Comparison of ENCODE assay signal across 7 mouse cellular contexts in genomic region chr4:123162305-123162917, GRCm38 (mm10). TPM values are rescaled to one million over a fixed set of nuclear protein-coding genes. Genes with fewer than 3 reads are reported as not detected.
DNase-seq lines count a peak whose midpoint lies in the region; ATAC-seq and TF ChIP-seq lines count a peak whose summit lies in the region.

No protein-coding gene starts in this region.

- peak; percentile 5 for DNase-seq in lung, embryonic 14.5 days
- DNase-seq in lung, postnatal 4 days: no peak
- DNase-seq in liver, embryonic 13.5 days: no peak
- peak; percentile 16 for DNase-seq in stomach, postnatal 0 days (ENCODE audit: low spot score)
- no peak for DNase-seq in left cerebral cortex, adult 18-20 months (ENCODE audit: low spot score in 2 of 2)
- DNase-seq in right cerebral cortex, postnatal 10 days (ENCODE audit: low spot score in 2 of 2): no peak

- no peak for ATAC-seq in lung, embryonic 14.5 days (ENCODE audit: insufficient read depth)
- no peak for ATAC-seq in forebrain, embryonic 12.5 days (ENCODE audit: low FRiP score)
- 0 out of 2 replicates have a peak, but pooled peaks have one; percentile 39 for ATAC-seq in liver, embryonic 13.5 days (ENCODE audit: low read depth)
- ATAC-seq in stomach, postnatal 0 days (ENCODE audit: low FRiP score, low TSS enrichment): no peak

- H3K36me3 ChIP-seq in lung, embryonic 14.5 days (ENCODE audit: insufficient read depth): no peaks in the 10 kb centered on the region
- no peaks in the 10 kb centered on the region for H3K36me3 ChIP-seq in forebrain, embryonic 12.5 days (replicated peaks)
- H3K36me3 ChIP-seq in liver, embryonic 13.5 days: no peaks in the 10 kb centered on the region
- no peaks in the 10 kb centered on the region for H3K36me3 ChIP-seq in stomach, postnatal 0 days (ENCODE audit: control insufficient read depth, insufficient read depth, low read length)

- H3K27ac ChIP-seq in lung, embryonic 14.5 days (ENCODE audit: low read depth): no peak overlapping the region
- H3K27ac ChIP-seq in forebrain, embryonic 12.5 days: no peak overlapping the region
- H3K27ac ChIP-seq in liver, embryonic 13.5 days: no peak overlapping the region
- H3K27ac ChIP-seq in stomach, postnatal 0 days (replicated peaks): no peak overlapping the region

- WGBS in lung, embryonic 14.5 days: 12% methylated on average over 15 of the region's 15 CpGs
- 9% methylated on average over 15 of the region's 15 CpGs for WGBS in forebrain, embryonic 12.5 days
- WGBS in liver, embryonic 13.5 days (ENCODE audit: insufficient replicate concordance): 8% methylated on average over 15 of the region's 15 CpGs
- WGBS in stomach, postnatal 0 days: 11% methylated on average over 15 of the region's 15 CpGs

- no peak overlapping the region for H3K9ac ChIP-seq in lung, embryonic 14.5 days
- peak overlapping the region; percentile 21; the same call in 1 of the 2 replicates for H3K9ac ChIP-seq in forebrain, embryonic 12.5 days
- no peak overlapping the region for H3K9ac ChIP-seq in liver, embryonic 13.5 days
- no peak overlapping the region for H3K9ac ChIP-seq in stomach, postnatal 0 days (ENCODE audit: low read length)

- peak overlapping the region; percentile 27; the same call in 1 of the 2 replicates for H3K4me2 ChIP-seq in lung, embryonic 14.5 days
- peak overlapping the region; percentile 33 for H3K4me2 ChIP-seq in forebrain, embryonic 12.5 days
- peak overlapping the region; percentile 17; the same call in 1 of the 2 replicates for H3K4me2 ChIP-seq in liver, embryonic 13.5 days
- no peak overlapping the region for H3K4me2 ChIP-seq in stomach, postnatal 0 days (replicated peaks; ENCODE audit: low read depth)

- no peaks in the 10 kb centered on the region for H3K27me3 ChIP-seq in lung, embryonic 14.5 days (ENCODE audit: insufficient read depth, low read length)
- peaks cover 10% of the 10 kb centered on the region for H3K27me3 ChIP-seq in forebrain, embryonic 12.5 days
- H3K27me3 ChIP-seq in liver, embryonic 13.5 days: peaks cover 28% of the 10 kb centered on the region
- H3K27me3 ChIP-seq in stomach, postnatal 0 days (ENCODE audit: control insufficient read depth, insufficient read depth, low read length): no peaks in the 10 kb centered on the region

- H3K9me3 ChIP-seq in lung, embryonic 14.5 days (ENCODE audit: low read depth, low read length): no peaks in the 10 kb centered on the region
- no peaks in the 10 kb centered on the region for H3K9me3 ChIP-seq in forebrain, embryonic 12.5 days
- no peaks in the 10 kb centered on the region for H3K9me3 ChIP-seq in liver, embryonic 13.5 days (replicated peaks)
- H3K9me3 ChIP-seq in stomach, postnatal 0 days (ENCODE audit: control insufficient read depth, low read length): no peaks in the 10 kb centered on the region

- H3K4me3 ChIP-seq in lung, embryonic 14.5 days (ENCODE audit: low read depth, low read length): no peak overlapping the region
- peak overlapping the region; percentile 9; the same call in 1 of the 2 replicates for H3K4me3 ChIP-seq in forebrain, embryonic 12.5 days (replicated peaks)
- no peak overlapping the region for H3K4me3 ChIP-seq in liver, embryonic 13.5 days (replicated peaks)
- H3K4me3 ChIP-seq in stomach, postnatal 0 days (ENCODE audit: low read depth, low read length): no peak overlapping the region

- H3K4me1 ChIP-seq in lung, embryonic 14.5 days (ENCODE audit: insufficient read depth): no peaks in the 10 kb centered on the region
- H3K4me1 ChIP-seq in forebrain, embryonic 12.5 days: peaks cover 11% of the 10 kb centered on the region
- peaks cover 16% of the 10 kb centered on the region for H3K4me1 ChIP-seq in liver, embryonic 13.5 days (replicated peaks)
- no peaks in the 10 kb centered on the region for H3K4me1 ChIP-seq in stomach, postnatal 0 days (replicated peaks; ENCODE audit: control insufficient read depth, insufficient read depth)

- TF ChIP-seq CTCF in lung, embryonic 14.5 days (IDR thresholded peaks at IDR 0.05; ENCODE audit: low read depth): no peak
- TF ChIP-seq CTCF in stomach, postnatal 0 days (IDR thresholded peaks at IDR 0.05; ENCODE audit: low read depth): no peak

- no peak for TF ChIP-seq EP300 in stomach, postnatal 0 days (optimal IDR thresholded peaks at IDR 0.05)

RNA-seq across cellular contexts. Expression of gene Hpcal4, which starts 20.6 kb away (rescaled TPM):
- polyA plus RNA-seq in lung, embryonic 14.5 days (2014; fragmentation: Nextera tagmentation; extraction: Ambion mirVana): 0.23 and 0.37 TPM in 2 replicates
- polyA plus RNA-seq in forebrain, embryonic 12.5 days (2016; fragmentation: Nextera tagmentation; extraction: Ambion mirVana): 2.5 and 2.6 TPM in 2 replicates
- polyA plus RNA-seq in liver, embryonic 13.5 days (2015; fragmentation: Nextera tagmentation; extraction: Ambion mirVana): 0.02 TPM in 1 of 2 replicates, not detected in the other
- polyA plus RNA-seq in stomach, postnatal 0 days (2015; fragmentation: Nextera tagmentation; extraction: Ambion mirVana): 1.8 and 3.0 TPM in 2 replicates
- total RNA-seq in left cerebral cortex, adult 18-20 months (2021): 100 to 1,000 TPM; 525 to 560 TPM

RNA-seq across cellular contexts. Expression of gene Ppie, which starts 22.7 kb away (rescaled TPM):
- polyA plus RNA-seq in lung, embryonic 14.5 days (2014; fragmentation: Nextera tagmentation; extraction: Ambion mirVana): 109 and 110 TPM in 2 replicates
- polyA plus RNA-seq in forebrain, embryonic 12.5 days (2016; fragmentation: Nextera tagmentation; extraction: Ambion mirVana): 103 and 109 TPM in 2 replicates
- 54.7 and 59.3 TPM in 2 replicates for polyA plus RNA-seq in liver, embryonic 13.5 days (2015; fragmentation: Nextera tagmentation; extraction: Ambion mirVana)
- 47.2 and 48.9 TPM in 2 replicates for polyA plus RNA-seq in stomach, postnatal 0 days (2015; fragmentation: Nextera tagmentation; extraction: Ambion mirVana)
- total RNA-seq in left cerebral cortex, adult 18-20 months (2021): 10 to 100 TPM; 22.0 to 23.4 TPM

RNA-seq across cellular contexts. Expression of gene Nt5c1a, which starts 38.9 kb away (rescaled TPM):
- polyA plus RNA-seq in lung, embryonic 14.5 days (2014; fragmentation: Nextera tagmentation; extraction: Ambion mirVana): 0.20 TPM in 1 of 2 replicates, not detected in the other
- not detected in 2 replicates for polyA plus RNA-seq in forebrain, embryonic 12.5 days (2016; fragmentation: Nextera tagmentation; extraction: Ambion mirVana)
- not detected in 2 replicates for polyA plus RNA-seq in liver, embryonic 13.5 days (2015; fragmentation: Nextera tagmentation; extraction: Ambion mirVana)
- not detected in 2 replicates for polyA plus RNA-seq in stomach, postnatal 0 days (2015; fragmentation: Nextera tagmentation; extraction: Ambion mirVana)
- 10 to 100 TPM; 10.5 to 13.4 TPM for total RNA-seq in left cerebral cortex, adult 18-20 months (2021)

RNA-seq across cellular contexts. Expression of gene Oxct2b, which starts 46.3 kb away (rescaled TPM):
- polyA plus RNA-seq in lung, embryonic 14.5 days (2014; fragmentation: Nextera tagmentation; extraction: Ambion mirVana): not detected in 2 replicates
- 0.15 and 0.17 TPM in 2 replicates for polyA plus RNA-seq in forebrain, embryonic 12.5 days (2016; fragmentation: Nextera tagmentation; extraction: Ambion mirVana)
- not detected in 2 replicates for polyA plus RNA-seq in liver, embryonic 13.5 days (2015; fragmentation: Nextera tagmentation; extraction: Ambion mirVana)
- polyA plus RNA-seq in stomach, postnatal 0 days (2015; fragmentation: Nextera tagmentation; extraction: Ambion mirVana): not detected in 2 replicates
- total RNA-seq in left cerebral cortex, adult 18-20 months (2021): not detected

RNA-seq across cellular contexts. Expression of gene Bmp8b, which starts 57.4 kb away (rescaled TPM):
- polyA plus RNA-seq in lung, embryonic 14.5 days (2014; fragmentation: Nextera tagmentation; extraction: Ambion mirVana): 0.70 and 0.79 TPM in 2 replicates
- 0.17 and 0.24 TPM in 2 replicates for polyA plus RNA-seq in forebrain, embryonic 12.5 days (2016; fragmentation: Nextera tagmentation; extraction: Ambion mirVana)
- polyA plus RNA-seq in liver, embryonic 13.5 days (2015; fragmentation: Nextera tagmentation; extraction: Ambion mirVana): 0.50 and 0.81 TPM in 2 replicates
- polyA plus RNA-seq in stomach, postnatal 0 days (2015; fragmentation: Nextera tagmentation; extraction: Ambion mirVana): 0.21 and 0.25 TPM in 2 replicates
- total RNA-seq in left cerebral cortex, adult 18-20 months (2021): under 1 TPM in 1 of 2 experiments, not detected in 1; 0.23 TPM

Comparison
In these comparisons a context has a peak if more than half of its experiments do, and no peak if none do; other contexts are left out.
1. DNase-seq: peak in lung, embryonic 14.5 days (single experiment) and stomach, postnatal 0 days (single experiment); none in lung, postnatal 4 days (0 of 2), liver, embryonic 13.5 days (single experiment), left cerebral cortex, adult 18-20 months (0 of 2) and right cerebral cortex, postnatal 10 days (0 of 2).